8 mouse cellular contexts compared by ENCODE assay signal in the genomic region with DNA sequence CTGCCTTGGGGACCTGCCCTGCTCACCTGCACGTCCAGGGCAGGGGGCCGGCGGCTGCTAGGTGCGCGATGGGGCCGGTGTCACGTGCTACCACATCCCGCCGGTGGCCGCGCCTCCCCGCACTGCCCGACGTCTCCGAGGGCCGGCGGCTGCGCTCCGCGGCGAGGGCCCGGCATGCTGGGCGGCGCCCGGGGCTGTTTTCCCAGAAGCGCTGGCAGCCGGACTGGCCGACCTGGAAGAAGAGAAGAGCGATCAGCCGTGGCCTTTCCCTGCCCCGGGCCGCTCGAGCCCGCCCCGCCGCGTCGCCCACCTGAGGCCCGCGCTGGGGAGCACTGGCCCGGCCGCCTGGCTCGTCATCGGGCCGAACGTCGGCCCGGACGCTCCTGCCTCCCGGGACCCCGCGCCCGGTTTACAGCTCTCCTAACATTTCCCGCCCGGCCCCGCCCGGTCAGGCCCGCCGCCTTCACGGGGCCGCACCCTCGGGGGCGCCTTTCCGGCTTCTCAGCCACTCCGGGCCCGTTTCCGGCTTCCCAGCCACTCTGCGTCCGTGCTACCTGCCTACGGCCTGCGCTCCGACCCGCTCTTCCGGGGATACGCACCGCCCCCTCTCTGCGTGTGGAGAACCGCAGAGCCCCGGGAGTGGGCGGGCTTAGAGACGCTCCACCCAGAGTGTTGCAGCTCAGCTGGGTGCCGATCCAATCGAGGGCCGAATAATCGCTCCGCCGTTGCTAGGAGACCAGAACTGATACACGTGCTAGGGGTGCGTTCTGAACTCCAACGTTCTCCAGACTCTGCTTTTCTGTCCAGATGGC. TPM values are rescaled to one million over a fixed set of nuclear protein-coding genes. Genes with fewer than 3 reads are reported as not detected.
DNase-seq lines count a peak whose midpoint lies in the region; ATAC-seq and TF ChIP-seq lines count a peak whose summit lies in the region.

A gene (minus strand): TSS at position 645 of the 812 bp plus-strand sequence.

- DNase-seq in gastrocnemius, adult 8-10 months (ENCODE audit: low spot score in 2 of 2), result peak; percentile 95 to 98
- peak; percentile 94 for DNase-seq in hindlimb bud, embryonic 11.5 days (ENCODE audit: extremely low spot score, low read depth, low spot score)
- peak; percentile 86 to 99 for DNase-seq in left cerebral cortex, adult 8-10 months (ENCODE audit: low spot score in 2 of 2)
- peak; percentile 98 to 99 for DNase-seq in right cerebral cortex, postnatal 10 days (ENCODE audit: low spot score in 2 of 2)
- DNase-seq in urinary bladder, postnatal 25 days (ENCODE audit: low spot score), result peak; percentile 95

- peak; percentile 99 for ATAC-seq in activated CD4-positive, CD25-positive, alpha-beta regulatory T cell, adult 4 months

- H3K4me1 ChIP-seq in cortical plate, adult 2 months (ENCODE audit: control insufficient read depth, insufficient read depth, low read length), result peaks cover 3% of the 10 kb centered on the region; the same call in 1 of the 2 replicates
- peaks cover 39% of the 10 kb centered on the region for H3K4me1 ChIP-seq in megakaryocyte, embryonic 14.5 days

- no peak for TF ChIP-seq POLR2A in cortical plate, adult 2 months (IDR thresholded peaks at IDR 0.05; ENCODE audit: extremely low read depth, insufficient read depth, low read length)

- H3K4me3 ChIP-seq in cortical plate, adult 2 months (ENCODE audit: insufficient read depth, low read length), result peak within 1 kb of the TSS; percentile 37
- H3K4me3 ChIP-seq in megakaryocyte, embryonic 14.5 days (replicated peaks), result peak within 1 kb of the TSS; percentile 98

- TF ChIP-seq CTCF in cortical plate, adult 2 months (IDR thresholded peaks at IDR 0.05; ENCODE audit: extremely low read depth, insufficient read depth, low read length), result no peak

- H3K9me3 ChIP-seq in megakaryocyte, embryonic 14.5 days, result no peaks in the 10 kb centered on the region

- H3K36me3 ChIP-seq in megakaryocyte, embryonic 14.5 days (replicated peaks; ENCODE audit: low read length), result peaks cover 30% of the 10 kb centered on the region

- H3K27ac ChIP-seq in cortical plate, adult 2 months (ENCODE audit: insufficient read depth, low read length), result peak within 1 kb of the TSS; percentile 59; the same call in 1 of the 2 replicates

- H3K27me3 ChIP-seq in megakaryocyte, embryonic 14.5 days (replicated peaks), result peaks cover 3% of the 10 kb centered on the region

RNA-seq across cellular contexts. Expression of the gene that starts here (rescaled TPM):
- polyA plus RNA-seq in activated CD4-positive, CD25-positive, alpha-beta regulatory T cell, adult 4 months (2017; shearing (Covaris generic)), result 1 to 10 TPM; 4.8 to 5.2 TPM
- 26.6 and 29.5 TPM in 2 replicates for polyA plus RNA-seq in cortical plate, adult 2 months (2012; rRNA removed)
- 10 to 100 TPM; 14.2 to 19.6 (median 16.8) TPM for total RNA-seq in gastrocnemius, adult 8-10 months (2022)
- 10 to 100 TPM; 27.6 to 31.2 (median 29.4) TPM for total RNA-seq in left cerebral cortex, adult 8-10 months (2022)
- polyA plus RNA-seq in megakaryocyte, embryonic 14.5 days (2012; ENCODE audit: insufficient read depth, low replicate concordance), result 1.4 and 2.2 TPM in 2 replicates

Comparison
In these comparisons a context has a peak if more than half of its experiments do, and no peak if none do; other contexts are left out.
1. Peak in every context shown above with its lines: DNase-seq, ATAC-seq, H3K4me3 ChIP-seq and H3K27ac ChIP-seq.